Mouse (Mus musculus) ES-E14 (cell line): ENCODE results near the gene Calml3.

Experiments
- MAFK ChIP-seq: IDR thresholded peaks from 2 replicates; pipeline ENCODE4 v1.6.1; 2014; ENCODE audit warnings: mild to moderate bottlenecking, low read depth, low read length, inconsistent platforms; ENCODE audit not compliant: insufficient read depth
- ZNF384 ChIP-seq: IDR thresholded peaks from 2 replicates; pipeline ENCODE4 v1.6.1; 2012; ENCODE audit warnings: low read depth, low read length, inconsistent platforms

- TF ChIP-seq ZNF384 (no peak), MAFK (no peak)
These were observed 1.5 kb upstream of the Calml3 start for GRCm38 (mm10) chr13:3805638-3806037.
